Mouse (Mus musculus): ENCODE measurements around the gene Nop53. TPM values are rescaled to one million over a fixed set of nuclear protein-coding genes. Genes with fewer than 3 reads are reported as not detected.

Gene Nop53
- total RNA-seq (2014; rRNA removed) (82.8 and 104 TPM in 2 replicates), polyA plus RNA-seq (2015; fragmentation: Nextera tagmentation; extraction: Ambion mirVana) (128 and 143 TPM in 2 replicates)

DNA sequence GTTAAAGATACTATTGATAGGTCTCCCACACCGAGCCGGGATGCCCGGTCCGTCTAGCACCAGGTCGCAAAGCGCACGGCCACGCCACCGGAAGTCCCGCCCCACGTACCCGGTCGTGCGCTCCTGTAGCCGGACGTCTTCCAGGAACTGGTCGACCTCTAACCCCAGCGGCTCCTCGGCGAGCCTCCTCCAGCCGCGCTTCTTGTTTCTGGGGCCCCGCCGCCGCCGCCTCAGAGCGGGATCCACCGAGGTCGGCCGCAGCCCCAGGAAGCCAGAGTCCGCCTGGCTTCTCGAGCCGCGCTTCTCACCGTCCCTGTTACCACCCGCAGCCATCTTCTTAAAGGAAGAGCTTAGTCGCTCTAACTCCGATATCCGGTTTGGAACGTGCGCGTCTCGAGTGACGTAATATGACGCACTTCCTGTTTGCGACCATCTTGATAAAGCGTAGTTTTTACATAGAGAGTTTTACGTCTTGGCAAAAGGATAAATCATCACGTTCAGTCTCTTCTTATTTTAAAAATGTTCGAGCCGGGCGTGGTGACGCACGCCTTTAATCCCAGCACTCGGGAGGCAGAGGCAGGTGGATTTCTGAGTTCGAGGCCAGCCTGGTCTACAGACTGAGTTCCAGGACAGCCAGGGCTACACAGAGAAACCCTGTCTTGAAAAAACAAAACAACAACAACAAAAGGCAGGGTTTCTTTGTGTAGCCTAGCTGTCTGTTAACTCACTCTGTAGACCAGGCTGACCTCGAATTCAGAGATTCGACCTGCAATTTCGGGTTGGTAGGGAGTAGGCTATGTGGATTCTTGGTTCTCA, at the start of gene Nop53:
Gene Nop53 (minus strand): TSS at position 354 of the 816 bp plus-strand sequence.
- H3K27ac ChIP-seq (ENCODE audit: low read depth, low read length) = peak within 1 kb of the TSS; percentile 94
- no peaks in the 10 kb centered on the region for H3K27me3 ChIP-seq (ENCODE audit: insufficient read depth, low read length)
- peaks cover 25% of the 10 kb centered on the region for H3K36me3 ChIP-seq (ENCODE audit: insufficient read depth, low read length)
- no peak for TF ChIP-seq CTCF (IDR thresholded peaks at IDR 0.05)
- H3K9ac ChIP-seq (replicated peaks; ENCODE audit: low read length, poor library complexity, severe bottlenecking) = peak within 1 kb of the TSS; percentile 79
- peak within 1 kb of the TSS; percentile 67 for H3K4me3 ChIP-seq (ENCODE audit: low read depth, low read length)
- WGBS = 2% methylated on average over 59 of the region's 59 CpGs
- H3K9me3 ChIP-seq (ENCODE audit: low read length) = no peaks in the 10 kb centered on the region
- peak within 1 kb of the TSS; percentile 80 for H3K4me2 ChIP-seq (ENCODE audit: low read depth, low read length, poor library complexity, severe bottlenecking)
- DNase-seq (ENCODE audit: low spot score) (peak; percentile 99), ATAC-seq (ENCODE audit: low FRiP score) (peak; percentile 94)
- H3K4me1 ChIP-seq (ENCODE audit: insufficient read depth, low read length) = no peaks in the 10 kb centered on the region

DNA sequence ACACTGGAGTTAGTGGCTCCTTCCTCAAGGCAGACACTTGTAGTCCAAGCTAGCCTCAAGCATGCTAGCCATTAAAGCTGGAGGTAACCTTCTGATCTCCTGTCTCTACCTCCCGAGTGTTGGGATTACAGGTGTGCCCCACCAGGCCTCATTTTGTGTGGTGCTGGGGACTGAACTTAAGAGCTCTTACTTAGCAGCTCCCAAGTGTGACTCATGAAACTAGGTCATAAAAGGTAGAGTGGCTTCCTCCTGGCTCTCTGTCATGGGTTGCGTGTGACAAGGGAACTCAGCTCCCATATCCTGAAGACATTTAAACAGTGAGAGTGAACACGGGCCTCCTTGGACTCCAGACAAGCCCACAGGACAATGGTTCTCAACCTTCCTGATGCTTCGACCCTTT, 47.9 kb upstream of the Nop53 start:
- Histone ChIP-seq H3K27ac (ENCODE audit: low read depth, low read length) (no peak overlapping the region), H3K36me3 (ENCODE audit: insufficient read depth, low read length) (peaks cover 29% of the 10 kb centered on the region), H3K4me2 (ENCODE audit: low read depth, low read length, poor library complexity, severe bottlenecking) (no peak overlapping the region), H3K4me1 (ENCODE audit: insufficient read depth, low read length) (no peaks in the 10 kb centered on the region), H3K27me3 (ENCODE audit: insufficient read depth, low read length) (no peaks in the 10 kb centered on the region), H3K4me3 (ENCODE audit: low read depth, low read length) (no peak overlapping the region), H3K9ac (replicated peaks; ENCODE audit: low read length, poor library complexity, severe bottlenecking) (no peak overlapping the region), H3K9me3 (ENCODE audit: low read length) (no peaks in the 10 kb centered on the region)
- DNase-seq (ENCODE audit: low spot score) (no peak), ATAC-seq (ENCODE audit: low FRiP score) (no peak)
- no peak for TF ChIP-seq CTCF (IDR thresholded peaks at IDR 0.05)
- 95% methylated on average over 4 of the region's 4 CpGs for WGBS

DNA sequence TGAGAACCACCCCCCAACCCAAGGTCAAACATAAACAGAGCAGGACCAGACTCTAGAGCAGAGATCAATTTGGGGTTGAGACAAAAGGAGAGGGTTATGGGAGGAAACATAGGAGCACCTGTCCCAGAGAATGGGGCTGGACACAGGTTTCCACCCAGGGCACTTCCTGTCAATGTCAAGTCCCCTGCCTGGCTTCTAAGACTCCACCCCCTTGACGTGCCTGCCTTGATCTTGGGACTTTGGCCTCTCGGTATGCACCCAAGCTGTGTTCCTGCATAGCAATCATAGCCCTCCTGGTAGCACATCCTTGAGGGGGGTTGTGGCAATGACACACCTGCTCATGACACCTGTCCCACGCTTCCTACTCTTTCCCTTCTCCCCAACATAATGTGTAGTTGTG, 47.3 kb upstream of the Nop53 start:
- H3K4me2 ChIP-seq (ENCODE audit: low read depth, low read length, poor library complexity, severe bottlenecking) = no peak overlapping the region
- no peak overlapping the region for H3K4me3 ChIP-seq (ENCODE audit: low read depth, low read length)
- peaks cover 36% of the 10 kb centered on the region for H3K36me3 ChIP-seq (ENCODE audit: insufficient read depth, low read length)
- DNase-seq (ENCODE audit: low spot score) (no peak), ATAC-seq (ENCODE audit: low FRiP score) (no peak)
- H3K9me3 ChIP-seq (ENCODE audit: low read length) = no peaks in the 10 kb centered on the region
- H3K27me3 ChIP-seq (ENCODE audit: insufficient read depth, low read length) = no peaks in the 10 kb centered on the region
- H3K9ac ChIP-seq (replicated peaks; ENCODE audit: low read length, poor library complexity, severe bottlenecking) = no peak overlapping the region
- TF ChIP-seq CTCF (IDR thresholded peaks at IDR 0.05) = no peak
- no peak overlapping the region for H3K27ac ChIP-seq (ENCODE audit: low read depth, low read length)
- no peaks in the 10 kb centered on the region for H3K4me1 ChIP-seq (ENCODE audit: insufficient read depth, low read length)
- WGBS = 90% methylated on average over 3 of the region's 3 CpGs

DNA sequence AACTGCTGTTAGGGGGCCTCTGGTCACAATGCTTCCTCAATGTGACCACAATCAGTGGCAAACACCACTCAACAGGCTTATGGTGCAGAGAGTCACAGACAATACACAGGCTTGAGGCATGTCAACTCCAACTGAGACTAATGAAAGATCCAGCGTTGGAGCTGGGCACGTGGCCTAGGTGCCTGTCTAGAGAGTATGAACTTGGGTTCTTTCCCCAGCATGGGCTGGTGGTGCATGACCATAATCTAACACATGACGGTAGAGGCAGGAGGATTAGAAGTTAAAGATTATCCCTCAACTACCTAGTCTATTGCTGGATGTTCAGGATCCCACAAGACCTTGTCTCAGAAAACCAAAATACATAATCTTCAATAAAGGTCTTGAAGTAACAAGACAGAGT, 45.9 kb upstream of the Nop53 start:
- H3K4me3 ChIP-seq (ENCODE audit: low read depth, low read length) = no peak overlapping the region
- ATAC-seq (ENCODE audit: low FRiP score) = no peak
- no peak overlapping the region for H3K4me2 ChIP-seq (ENCODE audit: low read depth, low read length, poor library complexity, severe bottlenecking)
- H3K36me3 ChIP-seq (ENCODE audit: insufficient read depth, low read length) = peaks cover 44% of the 10 kb centered on the region
- no peak overlapping the region for H3K9ac ChIP-seq (replicated peaks; ENCODE audit: low read length, poor library complexity, severe bottlenecking)
- H3K27ac ChIP-seq (ENCODE audit: low read depth, low read length) = no peak overlapping the region
- H3K27me3 ChIP-seq (ENCODE audit: insufficient read depth, low read length) = no peaks in the 10 kb centered on the region
- no peak for TF ChIP-seq CTCF (IDR thresholded peaks at IDR 0.05)
- WGBS = 85% methylated on average over 3 of the region's 3 CpGs
- no peaks in the 10 kb centered on the region for H3K4me1 ChIP-seq (ENCODE audit: insufficient read depth, low read length)
- no peaks in the 10 kb centered on the region for H3K9me3 ChIP-seq (ENCODE audit: low read length)
- DNase-seq (ENCODE audit: low spot score) = no peak

DNA sequence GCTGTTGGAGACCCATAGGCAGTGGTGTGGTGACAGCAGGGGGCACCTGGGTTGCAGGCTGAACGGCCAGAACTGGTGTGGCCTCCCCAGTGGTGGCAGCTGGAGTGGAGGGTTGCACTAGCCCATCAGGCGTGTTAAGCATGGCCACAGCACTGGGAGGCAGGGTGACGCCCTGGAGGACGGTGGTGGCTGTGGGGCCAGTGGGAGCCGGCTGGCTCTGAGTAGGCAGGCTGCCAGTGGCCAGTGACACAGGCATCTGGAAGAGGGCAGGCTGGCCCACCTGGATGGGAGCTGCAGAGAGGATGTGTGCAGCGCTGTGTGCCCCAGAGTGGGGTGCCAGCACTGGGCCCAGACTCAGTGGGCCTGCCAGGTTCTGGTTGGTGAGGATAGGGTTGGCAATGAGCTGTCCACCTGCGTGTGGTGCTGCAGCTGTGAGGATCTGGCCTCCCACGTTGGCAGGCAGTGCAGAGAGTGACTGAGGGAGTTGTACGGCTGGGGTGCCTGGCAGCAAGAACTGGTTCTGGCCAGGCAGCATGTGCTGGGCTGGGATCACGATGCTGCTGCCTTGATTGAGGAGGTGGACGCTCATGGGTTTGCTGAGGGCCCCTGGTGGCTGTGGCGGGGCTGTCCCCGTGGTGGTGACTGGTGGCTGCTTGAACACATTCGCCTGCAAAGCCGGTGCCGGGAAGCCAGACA, 41.9 kb upstream of the Nop53 start:
- Histone ChIP-seq H3K27ac (ENCODE audit: low read depth, low read length) (no peak overlapping the region), H3K27me3 (ENCODE audit: insufficient read depth, low read length) (no peaks in the 10 kb centered on the region), H3K4me3 (ENCODE audit: low read depth, low read length) (no peak overlapping the region), H3K9me3 (ENCODE audit: low read length) (no peaks in the 10 kb centered on the region), H3K36me3 (ENCODE audit: insufficient read depth, low read length) (peaks cover 43% of the 10 kb centered on the region), H3K9ac (replicated peaks; ENCODE audit: low read length, poor library complexity, severe bottlenecking) (no peak overlapping the region), H3K4me2 (ENCODE audit: low read depth, low read length, poor library complexity, severe bottlenecking) (no peak overlapping the region), H3K4me1 (ENCODE audit: insufficient read depth, low read length) (no peaks in the 10 kb centered on the region)
- peak; percentile 25; the same call in 1 of the 2 replicates for ATAC-seq (ENCODE audit: low FRiP score)
- no peak for TF ChIP-seq CTCF (IDR thresholded peaks at IDR 0.05)
- DNase-seq (ENCODE audit: low spot score) = no peak
- WGBS = 95% methylated on average over 16 of the region's 16 CpGs
